Mouse (Mus musculus) stomach, postnatal 0 days (tissue): Measurements from ENCODE around the gene Card11.

Experiments used
- CTCF ChIP-seq: IDR thresholded peaks from 2 replicates; pipeline ENCODE4 v1.5.1; 2016; ENCODE audit warnings: antibody characterized with exemption, low read depth, mild to moderate bottlenecking, moderate library complexity
- EP300 ChIP-seq: optimal IDR thresholded peaks from 2 replicates; pipeline ENCODE3; 2016; ENCODE audit warnings: antibody characterized with exemption

DNA sequence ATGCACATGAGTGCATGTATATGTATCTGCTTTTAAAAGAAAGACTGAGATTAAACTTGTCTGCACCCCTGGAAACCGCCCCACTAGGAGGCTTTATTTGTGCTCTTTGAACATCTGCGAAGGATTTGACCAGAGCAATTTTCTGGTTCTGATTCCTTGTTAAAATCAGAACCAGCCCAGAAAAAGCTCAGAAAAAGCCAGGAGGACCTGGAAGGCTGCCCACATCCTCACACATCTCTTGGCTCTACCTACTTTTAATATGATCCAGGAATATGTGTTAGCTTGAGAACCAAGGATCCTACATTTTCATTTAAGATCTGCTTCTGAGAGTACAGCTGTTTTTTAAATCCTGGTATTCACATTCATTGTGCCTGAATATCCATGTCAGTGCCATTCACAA, 29.0 kb upstream of the Card11 start:
- TF ChIP-seq CTCF, result no peak
- TF ChIP-seq EP300, result no peak
